Mouse (Mus musculus) limb, embryonic 15.5 days (tissue): ENCODE data around the gene Mad1l1. TPM values are rescaled to one million over a fixed set of nuclear protein-coding genes. Genes with fewer than 3 reads are reported as not detected.
A peak's percentile ranks its signal among the peaks of the same experiment; 100 is the strongest.

Experiments used
- ATAC-seq: fragments of 200-750 bp; cut with Nextera tagmentation; 2 replicates; pipeline ENCODE4 v1.8.0; 2017; ENCODE audit warnings: low read depth, moderate TSS enrichment; ENCODE audit not compliant: insufficient number of reproducible peaks, low FRiP score, low TSS enrichment
- H3K27ac ChIP-seq: fragments of 300-500 bp; sonication (generic); 2 replicates; pipeline ENCODE4 v1.5.1; 2015; ENCODE audit warnings: moderate library complexity, mild to moderate bottlenecking, inconsistent platforms
- H3K27me3 ChIP-seq: fragments of 300-500 bp; sonication (generic); 2 replicates; pipeline ENCODE4 v1.6.1; 2015; ENCODE audit warnings: inconsistent platforms
- H3K36me3 ChIP-seq: fragments of 300-500 bp; sonication (generic); 2 replicates; pipeline ENCODE4 v1.6.1; 2015; ENCODE audit warnings: inconsistent platforms
- H3K4me1 ChIP-seq: fragments of 300-500 bp; sonication (generic); 2 replicates; pipeline ENCODE4 v1.6.1; 2015; ENCODE audit warnings: inconsistent platforms
- H3K4me2 ChIP-seq: fragments of 300-500 bp; sonication (generic); 2 replicates; pipeline ENCODE4 v1.6.1; 2015; ENCODE audit warnings: mild to moderate bottlenecking, inconsistent platforms
- H3K4me3 ChIP-seq: fragments of 300-500 bp; sonication (generic); 2 replicates; pipeline ENCODE4 v1.5.1; 2015; ENCODE audit warnings: mild to moderate bottlenecking, inconsistent platforms
- H3K9ac ChIP-seq: fragments of 300-500 bp; sonication (generic); 2 replicates; pipeline ENCODE4 v1.6.1; 2015; ENCODE audit warnings: inconsistent platforms
- H3K9me3 ChIP-seq: fragments of 300-500 bp; sonication (generic); 2 replicates; pipeline ENCODE4 v1.6.1; 2016; ENCODE audit warnings: inconsistent platforms
- WGBS: fragments of 180-500 bp; shearing (Covaris S2); methylation state at CpG from one replicate; pipeline ENCODE4 v1.1.7; 2015; 5-methylcytosine and 5-hydroxymethylcytosine counted together
- polyA plus RNA-seq: library from polyadenylated mRNA; unstranded; fragments of >200 nt; fragmentation: Nextera tagmentation; extraction: Ambion mirVana; gene quantifications from 2 replicates; pipeline ENCODE4 v1.2.1, GENCODE M21; 2015

Gene Mad1l1
- polyA plus RNA-seq, 1 experiment from 2014 or later = 42.9 TPM

GRCm38 (mm10) chr5:140045453-140045852 is 275.9 kb downstream of the Mad1l1 start:
- WGBS = 79% methylated on average over 2 of the region's 2 CpGs
- H3K4me3 ChIP-seq = no peak overlapping the region
- H3K4me2 ChIP-seq = no peak overlapping the region
- H3K27ac ChIP-seq = no peak overlapping the region
- no peak for ATAC-seq
- H3K9me3 ChIP-seq = no peaks in the 10 kb centered on the region
- no peaks in the 10 kb centered on the region for H3K27me3 ChIP-seq
- peaks cover 3% of the 10 kb centered on the region; the same call in 1 of the 2 replicates for H3K36me3 ChIP-seq
- no peak overlapping the region for H3K9ac ChIP-seq
- H3K4me1 ChIP-seq = peaks cover 16% of the 10 kb centered on the region

- no peak overlapping the region for H3K27ac ChIP-seq
- H3K4me3 ChIP-seq = no peak overlapping the region
- ATAC-seq = no peak
- WGBS = 42% methylated on average over 1 of the region's 1 CpGs
- H3K9ac ChIP-seq = no peak overlapping the region
- H3K4me2 ChIP-seq = no peak overlapping the region
- no peaks in the 10 kb centered on the region for H3K9me3 ChIP-seq
- H3K36me3 ChIP-seq = no peaks in the 10 kb centered on the region
- no peaks in the 10 kb centered on the region for H3K27me3 ChIP-seq
- peaks cover 16% of the 10 kb centered on the region for H3K4me1 ChIP-seq
Observed at GRCm38 (mm10) chr5:140043002-140043401, 278.4 kb downstream of the Mad1l1 start.

GRCm38 (mm10) chr5:140042002-140042611 is 279.2 kb downstream of the Mad1l1 start:
- peaks cover 16% of the 10 kb centered on the region for H3K4me1 ChIP-seq
- H3K36me3 ChIP-seq = no peaks in the 10 kb centered on the region
- no peak overlapping the region for H3K4me3 ChIP-seq
- ATAC-seq = peak; percentile 11; the same call in 1 of the 2 replicates
- no peaks in the 10 kb centered on the region for H3K27me3 ChIP-seq
- no peak overlapping the region for H3K9ac ChIP-seq
- no peaks in the 10 kb centered on the region for H3K9me3 ChIP-seq
- H3K27ac ChIP-seq = no peak overlapping the region
- no peak overlapping the region for H3K4me2 ChIP-seq
- 80% methylated on average over 3 of the region's 3 CpGs for WGBS

- Histone ChIP-seq H3K4me3 (no peak overlapping the region), H3K9ac (no peak overlapping the region), H3K27me3 (no peaks in the 10 kb centered on the region), H3K4me1 (peaks cover 16% of the 10 kb centered on the region), H3K9me3 (no peaks in the 10 kb centered on the region), H3K4me2 (no peak overlapping the region), H3K36me3 (peaks cover 2% of the 10 kb centered on the region; the same call in 1 of the 2 replicates), H3K27ac (no peak overlapping the region)
- ATAC-seq = no peak
- WGBS = 75% methylated on average over 3 of the region's 3 CpGs
Observed at GRCm38 (mm10) chr5:140041055-140041454, 280.3 kb downstream of the Mad1l1 start.

- H3K4me1 ChIP-seq = peaks cover 13% of the 10 kb centered on the region
- H3K27me3 ChIP-seq = no peaks in the 10 kb centered on the region
- no peak for ATAC-seq
- no peak overlapping the region for H3K27ac ChIP-seq
- no peak overlapping the region for H3K4me2 ChIP-seq
- WGBS = 79% methylated on average over 6 of the region's 6 CpGs
- no peaks in the 10 kb centered on the region for H3K9me3 ChIP-seq
- peaks cover 2% of the 10 kb centered on the region; the same call in 1 of the 2 replicates for H3K36me3 ChIP-seq
- no peak overlapping the region for H3K4me3 ChIP-seq
- no peak overlapping the region for H3K9ac ChIP-seq
Observed at GRCm38 (mm10) chr5:140037587-140038233, 283.6 kb downstream of the Mad1l1 start.

GRCm38 (mm10) chr5:140035641-140036040 is 285.7 kb downstream of the Mad1l1 start:
- ATAC-seq = no peak
- Histone ChIP-seq H3K4me3 (no peak overlapping the region), H3K27me3 (no peaks in the 10 kb centered on the region), H3K9ac (no peak overlapping the region), H3K4me2 (no peak overlapping the region), H3K36me3 (peaks cover 2% of the 10 kb centered on the region; the same call in 1 of the 2 replicates), H3K9me3 (no peaks in the 10 kb centered on the region), H3K27ac (no peak overlapping the region), H3K4me1 (peaks cover 3% of the 10 kb centered on the region; the same call in 1 of the 2 replicates)
- 86% methylated on average over 3 of the region's 3 CpGs for WGBS

DNA sequence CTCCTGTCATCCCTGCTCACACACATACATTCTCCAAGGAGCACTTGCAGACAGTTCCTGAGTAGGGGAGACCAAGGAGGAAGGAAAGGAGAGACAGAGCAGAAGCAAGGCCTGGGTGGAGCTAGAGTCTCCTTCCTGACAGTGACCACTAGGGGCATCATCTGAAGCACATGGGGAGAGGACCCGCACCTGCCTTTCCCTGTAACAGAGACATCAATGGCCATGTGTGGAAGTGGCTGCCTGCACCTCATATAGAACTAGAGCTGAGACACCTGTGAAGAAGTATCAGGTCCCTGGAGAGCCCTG is 286.4 kb downstream of the Mad1l1 start:
- Histone ChIP-seq H3K36me3 (peaks cover 2% of the 10 kb centered on the region; the same call in 1 of the 2 replicates), H3K27ac (no peak overlapping the region), H3K4me3 (no peak overlapping the region), H3K9me3 (no peaks in the 10 kb centered on the region), H3K4me1 (peaks cover 3% of the 10 kb centered on the region; the same call in 1 of the 2 replicates), H3K9ac (no peak overlapping the region), H3K4me2 (no peak overlapping the region), H3K27me3 (no peaks in the 10 kb centered on the region)
- 29% methylated on average over 1 of the region's 1 CpGs for WGBS
- ATAC-seq = no peak

- peaks cover 2% of the 10 kb centered on the region; the same call in 1 of the 2 replicates for H3K36me3 ChIP-seq
- 96% methylated on average over 5 of the region's 5 CpGs for WGBS
- H3K4me3 ChIP-seq = no peak overlapping the region
- H3K27ac ChIP-seq = no peak overlapping the region
- H3K4me1 ChIP-seq = peaks cover 3% of the 10 kb centered on the region; the same call in 1 of the 2 replicates
- H3K9ac ChIP-seq = no peak overlapping the region
- no peaks in the 10 kb centered on the region for H3K27me3 ChIP-seq
- no peak for ATAC-seq
- no peak overlapping the region for H3K4me2 ChIP-seq
- no peaks in the 10 kb centered on the region for H3K9me3 ChIP-seq
Observed at GRCm38 (mm10) chr5:140034300-140035024, 286.9 kb downstream of the Mad1l1 start.

GRCm38 (mm10) chr5:140026366-140026765 is 295.0 kb downstream of the Mad1l1 start:
- H3K9me3 ChIP-seq = no peaks in the 10 kb centered on the region
- no peak overlapping the region for H3K9ac ChIP-seq
- H3K4me2 ChIP-seq = no peak overlapping the region
- ATAC-seq = no peak
- 93% methylated on average over 4 of the region's 4 CpGs for WGBS
- H3K4me3 ChIP-seq = no peak overlapping the region
- H3K27ac ChIP-seq = no peak overlapping the region
- H3K4me1 ChIP-seq = no peaks in the 10 kb centered on the region
- H3K36me3 ChIP-seq = no peaks in the 10 kb centered on the region
- no peaks in the 10 kb centered on the region for H3K27me3 ChIP-seq

DNA sequence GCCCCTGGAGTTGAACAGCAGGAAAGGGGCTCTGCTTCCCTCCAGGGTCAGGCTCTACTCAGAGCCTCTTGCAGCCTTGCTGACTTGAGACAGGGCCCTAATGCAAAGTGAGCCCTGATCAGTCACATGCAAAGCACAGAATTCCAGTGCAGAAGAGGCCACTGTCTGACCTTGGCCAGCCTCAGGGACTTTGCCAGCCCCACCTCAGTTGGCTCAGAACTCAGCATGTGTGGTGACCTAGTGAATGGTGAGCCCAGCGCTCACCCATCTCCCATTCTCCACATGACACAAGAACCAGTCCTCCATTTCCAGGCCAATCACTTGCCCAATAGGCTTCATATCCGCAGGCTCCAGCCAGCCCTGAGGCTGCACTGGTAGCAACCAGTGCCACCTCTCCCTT is 296.1 kb downstream of the Mad1l1 start:
- H3K27me3 ChIP-seq = no peaks in the 10 kb centered on the region
- H3K4me1 ChIP-seq = no peaks in the 10 kb centered on the region
- no peak overlapping the region for H3K27ac ChIP-seq
- H3K4me2 ChIP-seq = no peak overlapping the region
- no peaks in the 10 kb centered on the region for H3K36me3 ChIP-seq
- WGBS = 90% methylated on average over 2 of the region's 2 CpGs
- H3K9ac ChIP-seq = no peak overlapping the region
- no peak for ATAC-seq
- H3K4me3 ChIP-seq = no peak overlapping the region
- H3K9me3 ChIP-seq = no peaks in the 10 kb centered on the region

- Histone ChIP-seq H3K4me1 (no peaks in the 10 kb centered on the region), H3K4me2 (no peak overlapping the region), H3K27me3 (no peaks in the 10 kb centered on the region), H3K4me3 (no peak overlapping the region), H3K36me3 (no peaks in the 10 kb centered on the region), H3K27ac (no peak overlapping the region), H3K9me3 (no peaks in the 10 kb centered on the region), H3K9ac (no peak overlapping the region)
- no peak for ATAC-seq
- WGBS = 42% methylated on average over 3 of the region's 3 CpGs
Observed at GRCm38 (mm10) chr5:140023941-140024500, 297.3 kb downstream of the Mad1l1 start.

DNA sequence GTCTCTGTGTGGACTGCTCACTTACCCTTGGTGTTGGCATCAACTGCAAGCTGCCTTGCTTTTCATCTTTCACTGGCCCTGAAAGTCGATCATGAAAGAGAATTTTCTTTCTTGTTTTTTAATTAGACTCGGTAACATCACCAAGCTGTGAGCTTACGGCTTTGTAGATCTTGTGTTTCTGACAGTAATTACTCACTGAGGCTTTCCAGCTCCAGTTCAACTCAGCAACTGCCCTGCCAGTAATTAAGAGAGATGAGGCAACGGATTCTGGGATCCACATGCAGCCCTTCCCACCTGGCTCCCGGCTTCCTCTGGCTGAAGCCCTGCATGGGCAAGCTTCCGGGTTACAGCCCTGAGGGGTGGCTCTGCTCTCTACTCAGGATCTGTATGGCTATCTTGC is 298.5 kb downstream of the Mad1l1 start:
- Histone ChIP-seq H3K27me3 (no peaks in the 10 kb centered on the region), H3K4me1 (no peaks in the 10 kb centered on the region), H3K4me2 (no peak overlapping the region), H3K27ac (no peak overlapping the region), H3K9me3 (no peaks in the 10 kb centered on the region), H3K9ac (no peak overlapping the region), H3K4me3 (no peak overlapping the region), H3K36me3 (no peaks in the 10 kb centered on the region)
- WGBS = 75% methylated on average over 6 of the region's 6 CpGs
- ATAC-seq = no peak
